Mouse (Mus musculus) intestine, embryonic 16.5 days (tissue): Measurements from ENCODE around the gene Trpm1. TPM values are rescaled to one million over a fixed set of nuclear protein-coding genes. Genes with fewer than 3 reads are reported as not detected.

Experiments used
- ATAC-seq: fragments of 200-750 bp; cut with Nextera tagmentation; 2 replicates; pipeline ENCODE4 v1.8.0; 2017; ENCODE audit warnings: moderate TSS enrichment, moderate library complexity
- H3K27ac ChIP-seq: fragments of 300-500 bp; sonication (generic); 2 replicates; pipeline ENCODE4 v1.5.1; 2014; ENCODE audit warnings: mild to moderate bottlenecking, low read length
- H3K27me3 ChIP-seq: fragments of 300-500 bp; sonication (generic); replicated peaks from 2 replicates; pipeline ENCODE4 v1.6.1; 2014; ENCODE audit warnings: low read length, control low read depth, mixed read lengths; ENCODE audit not compliant: control insufficient read depth, insufficient read depth
- H3K36me3 ChIP-seq: fragments of 300-500 bp; sonication (generic); 2 replicates; pipeline ENCODE4 v1.6.1; 2014; ENCODE audit warnings: low read length, control low read depth; ENCODE audit not compliant: control insufficient read depth, insufficient read depth
- H3K4me1 ChIP-seq: fragments of 300-500 bp; sonication (generic); 2 replicates; pipeline ENCODE4 v1.6.1; 2014; ENCODE audit warnings: low read length, control low read depth, mixed read lengths; ENCODE audit not compliant: control insufficient read depth, insufficient read depth
- H3K4me2 ChIP-seq: fragments of 300-500 bp; sonication (generic); 2 replicates; pipeline ENCODE4 v1.6.1; 2014; ENCODE audit warnings: low read depth, low read length, control low read depth
- H3K4me3 ChIP-seq: fragments of 300-500 bp; sonication (generic); 2 replicates; pipeline ENCODE4 v1.5.1; 2014; ENCODE audit warnings: mild to moderate bottlenecking, low read length
- H3K9ac ChIP-seq: fragments of 300-500 bp; sonication (generic); 2 replicates; pipeline ENCODE4 v1.6.1; 2014; ENCODE audit warnings: low read depth, low read length
- H3K9me3 ChIP-seq: fragments of 300-500 bp; sonication (generic); 2 replicates; pipeline ENCODE4 v1.6.1; 2016; ENCODE audit warnings: low read length, control low read depth; ENCODE audit not compliant: control insufficient read depth
- WGBS: fragments of 180-500 bp; shearing (Covaris S2); extraction: QIAGEN DNeasy Blood & Tissue Kit; methylation state at CpG from one replicate; pipeline ENCODE4 v1.1.7; 2014; 5-methylcytosine and 5-hydroxymethylcytosine counted together
- polyA plus RNA-seq: library from polyadenylated mRNA; unstranded; fragments of >200 nt; fragmentation: Nextera tagmentation; extraction: Ambion mirVana; gene quantifications from 2 replicates; pipeline ENCODE4 v1.2.1, GENCODE M21; 2015

Gene Trpm1
- polyA plus RNA-seq, 1 experiment from 2014 or later, result not detected

- peak within 1 kb of the TSS; percentile 69 for H3K4me2 ChIP-seq
- ATAC-seq, result peak; percentile 98
- no peaks in the 10 kb centered on the region for H3K27me3 ChIP-seq
- no peaks in the 10 kb centered on the region for H3K9me3 ChIP-seq
- peak within 1 kb of the TSS; percentile 96 for H3K4me3 ChIP-seq
- WGBS, result under 1% methylated on average over 77 of the region's 77 CpGs
- peak within 1 kb of the TSS; percentile 92 for H3K9ac ChIP-seq
- no peaks in the 10 kb centered on the region for H3K4me1 ChIP-seq
- H3K27ac ChIP-seq, result peak within 1 kb of the TSS; percentile 82
- no peaks in the 10 kb centered on the region; the same call in 1 of the 2 replicates for H3K36me3 ChIP-seq
Measured at GRCm38 (mm10) chr7:64287414-64288091, 133.9 kb downstream of the Trpm1 start, which contains the start of gene Mtmr10. Gene Mtmr10, plus strand, starts transcription at chr7:64287653.

GRCm38 (mm10) chr7:64289416-64289815, 135.8 kb downstream of the Trpm1 start:
- 87% methylated on average over 7 of the region's 7 CpGs for WGBS
- no peak overlapping the region for H3K9ac ChIP-seq
- H3K9me3 ChIP-seq, result no peaks in the 10 kb centered on the region
- H3K4me1 ChIP-seq, result no peaks in the 10 kb centered on the region
- no peaks in the 10 kb centered on the region; the same call in 1 of the 2 replicates for H3K36me3 ChIP-seq
- no peak for ATAC-seq
- H3K4me2 ChIP-seq, result no peak overlapping the region
- no peak overlapping the region for H3K4me3 ChIP-seq
- no peak overlapping the region for H3K27ac ChIP-seq
- H3K27me3 ChIP-seq, result no peaks in the 10 kb centered on the region

GRCm38 (mm10) chr7:64290431-64290830, 136.8 kb downstream of the Trpm1 start:
- Histone ChIP-seq H3K36me3 (no peaks in the 10 kb centered on the region; the same call in 1 of the 2 replicates), H3K4me3 (no peak overlapping the region), H3K27ac (no peak overlapping the region), H3K27me3 (no peaks in the 10 kb centered on the region), H3K4me1 (no peaks in the 10 kb centered on the region), H3K9me3 (no peaks in the 10 kb centered on the region), H3K9ac (no peak overlapping the region), H3K4me2 (no peak overlapping the region)
- 86% methylated on average over 6 of the region's 6 CpGs for WGBS
- ATAC-seq, result no peak

GRCm38 (mm10) chr7:64291722-64292121, 138.1 kb downstream of the Trpm1 start:
- WGBS, result 91% methylated on average over 10 of the region's 10 CpGs
- ATAC-seq, result no peak

GRCm38 (mm10) chr7:64296286-64297010, 142.8 kb downstream of the Trpm1 start:
- Histone ChIP-seq H3K27me3 (no peaks in the 10 kb centered on the region), H3K27ac (no peak overlapping the region), H3K4me1 (no peaks in the 10 kb centered on the region), H3K9me3 (no peaks in the 10 kb centered on the region), H3K4me3 (no peak overlapping the region), H3K36me3 (no peaks in the 10 kb centered on the region; the same call in 1 of the 2 replicates), H3K9ac (no peak overlapping the region), H3K4me2 (no peak overlapping the region)
- no peak for ATAC-seq
- WGBS, result 51% methylated on average over 5 of the region's 5 CpGs

More at GRCm38 (mm10) chr7:64291722-64292121, 138.1 kb downstream of the Trpm1 start:
- H3K9me3 ChIP-seq, result no peaks in the 10 kb centered on the region
- no peak overlapping the region for H3K4me2 ChIP-seq
- no peaks in the 10 kb centered on the region; the same call in 1 of the 2 replicates for H3K36me3 ChIP-seq
- no peaks in the 10 kb centered on the region for H3K27me3 ChIP-seq
- H3K4me1 ChIP-seq, result no peaks in the 10 kb centered on the region
- no peak overlapping the region for H3K27ac ChIP-seq
- H3K4me3 ChIP-seq, result no peak overlapping the region
- H3K9ac ChIP-seq, result no peak overlapping the region

- H3K9me3 ChIP-seq, result no peaks in the 10 kb centered on the region
- 79% methylated on average over 7 of the region's 7 CpGs for WGBS
Measured at GRCm38 (mm10) chr7:64310241-64310640, 156.6 kb downstream of the Trpm1 start.

GRCm38 (mm10) chr7:64310756-64311155, 157.1 kb downstream of the Trpm1 start:
- Histone ChIP-seq H3K27ac (no peak overlapping the region), H3K9me3 (no peaks in the 10 kb centered on the region)
- 55% methylated on average over 2 of the region's 2 CpGs for WGBS

More at GRCm38 (mm10) chr7:64310241-64310640, 156.6 kb downstream of the Trpm1 start:
- no peak overlapping the region for H3K4me3 ChIP-seq
- H3K4me1 ChIP-seq, result no peaks in the 10 kb centered on the region
- H3K36me3 ChIP-seq, result peaks cover 5% of the 10 kb centered on the region; the same call in 1 of the 2 replicates
- ATAC-seq, result no peak
- no peak overlapping the region for H3K4me2 ChIP-seq
- H3K27me3 ChIP-seq, result no peaks in the 10 kb centered on the region
- H3K9ac ChIP-seq, result no peak overlapping the region
- H3K27ac ChIP-seq, result no peak overlapping the region

GRCm38 (mm10) chr7:64312811-64313210, 159.2 kb downstream of the Trpm1 start:
- H3K27ac ChIP-seq, result no peak overlapping the region
- 63% methylated on average over 7 of the region's 7 CpGs for WGBS
- no peaks in the 10 kb centered on the region for H3K4me1 ChIP-seq
- no peak overlapping the region for H3K9ac ChIP-seq
- no peak overlapping the region for H3K4me3 ChIP-seq
- H3K4me2 ChIP-seq, result no peak overlapping the region
- no peaks in the 10 kb centered on the region for H3K27me3 ChIP-seq
- H3K36me3 ChIP-seq, result peaks cover 5% of the 10 kb centered on the region; the same call in 1 of the 2 replicates
- no peaks in the 10 kb centered on the region for H3K9me3 ChIP-seq
- peak; percentile 93 for ATAC-seq

More at GRCm38 (mm10) chr7:64310756-64311155, 157.1 kb downstream of the Trpm1 start:
- no peak for ATAC-seq
- no peaks in the 10 kb centered on the region for H3K27me3 ChIP-seq
- peaks cover 5% of the 10 kb centered on the region; the same call in 1 of the 2 replicates for H3K36me3 ChIP-seq
- no peak overlapping the region for H3K4me2 ChIP-seq
- no peak overlapping the region for H3K9ac ChIP-seq
- no peaks in the 10 kb centered on the region for H3K4me1 ChIP-seq
- H3K4me3 ChIP-seq, result no peak overlapping the region
